Mouse (Mus musculus): ENCODE measurements around the gene Acss3. TPM values are rescaled to one million over a fixed set of nuclear protein-coding genes. Genes with fewer than 3 reads are reported as not detected.

Gene Acss3
- polyA plus RNA-seq (2012; rRNA removed): 0.04 and 0.07 TPM in 2 replicates

GRCm38 (mm10) chr10:107123529-107124335 lies at the start of gene Acss3:
TSS of gene Acss3 (minus strand) at chr10:107123668.
- Histone ChIP-seq H3K4me3 (ENCODE audit: extremely low read depth, insufficient read depth, insufficient read length) (no peak within 1 kb of the TSS), H3K4me1 (ENCODE audit: control insufficient read depth, insufficient read depth, insufficient read length) (no peaks in the 10 kb centered on the region), H3K27me3 (ENCODE audit: control insufficient read depth, insufficient read depth, low read length) (no peaks in the 10 kb centered on the region), H3K27ac (ENCODE audit: insufficient read depth, low read length) (no peak within 1 kb of the TSS), H3K36me3 (ENCODE audit: control insufficient read depth, insufficient read depth, low read length) (no peaks in the 10 kb centered on the region)
- TF ChIP-seq POLR2A (IDR thresholded peaks at IDR 0.05; ENCODE audit: low read depth, low read length): no peak
- no peak for TF ChIP-seq CTCF (IDR thresholded peaks at IDR 0.05; ENCODE audit: extremely low read depth, insufficient read depth, insufficient read length, insufficient replicate concordance)
- no peak for DNase-seq (ENCODE audit: low read depth in 1 of 2, low spot score in 2 of 2)
- WGBS: 6% methylated on average over 17 of the region's 17 CpGs

- no peaks in the 10 kb centered on the region for H3K36me3 ChIP-seq (ENCODE audit: control insufficient read depth, insufficient read depth, low read length)
- DNase-seq (ENCODE audit: low read depth in 1 of 2, low spot score in 2 of 2): no peak
- no peaks in the 10 kb centered on the region for H3K27me3 ChIP-seq (ENCODE audit: control insufficient read depth, insufficient read depth, low read length)
- H3K27ac ChIP-seq (ENCODE audit: insufficient read depth, low read length): no peak overlapping the region
- H3K4me1 ChIP-seq (ENCODE audit: control insufficient read depth, insufficient read depth, insufficient read length): no peaks in the 10 kb centered on the region
- no peak overlapping the region for H3K4me3 ChIP-seq (ENCODE audit: extremely low read depth, insufficient read depth, insufficient read length)
- TF ChIP-seq CTCF (IDR thresholded peaks at IDR 0.05; ENCODE audit: extremely low read depth, insufficient read depth, insufficient read length, insufficient replicate concordance) (no peak), POLR2A (IDR thresholded peaks at IDR 0.05; ENCODE audit: low read depth, low read length) (no peak)
- WGBS: 73% methylated on average over 3 of the region's 3 CpGs
Measured at GRCm38 (mm10) chr10:107172003-107172689, 48.7 kb upstream of the Acss3 start.

- Histone ChIP-seq H3K36me3 (ENCODE audit: control insufficient read depth, insufficient read depth, low read length) (no peaks in the 10 kb centered on the region), H3K27me3 (ENCODE audit: control insufficient read depth, insufficient read depth, low read length) (no peaks in the 10 kb centered on the region), H3K27ac (ENCODE audit: insufficient read depth, low read length) (no peak overlapping the region), H3K4me1 (ENCODE audit: control insufficient read depth, insufficient read depth, insufficient read length) (no peaks in the 10 kb centered on the region), H3K4me3 (ENCODE audit: extremely low read depth, insufficient read depth, insufficient read length) (no peak overlapping the region)
- DNase-seq (ENCODE audit: low read depth in 1 of 2, low spot score in 2 of 2): no peak
- 82% methylated on average over 3 of the region's 3 CpGs for WGBS
- TF ChIP-seq POLR2A (IDR thresholded peaks at IDR 0.05; ENCODE audit: low read depth, low read length) (no peak), CTCF (IDR thresholded peaks at IDR 0.05; ENCODE audit: extremely low read depth, insufficient read depth, insufficient read length, insufficient replicate concordance) (no peak)
Measured at GRCm38 (mm10) chr10:107166486-107166885, 43.0 kb upstream of the Acss3 start.

GRCm38 (mm10) chr10:107148759-107149158 lies 25.3 kb upstream of the Acss3 start:
- WGBS: 94% methylated on average over 1 of the region's 1 CpGs

GRCm38 (mm10) chr10:107144016-107144415 lies 20.5 kb upstream of the Acss3 start:
- Histone ChIP-seq H3K27me3 (ENCODE audit: control insufficient read depth, insufficient read depth, low read length) (no peaks in the 10 kb centered on the region), H3K27ac (ENCODE audit: insufficient read depth, low read length) (no peak overlapping the region), H3K4me3 (ENCODE audit: extremely low read depth, insufficient read depth, insufficient read length) (no peak overlapping the region), H3K36me3 (ENCODE audit: control insufficient read depth, insufficient read depth, low read length) (no peaks in the 10 kb centered on the region), H3K4me1 (ENCODE audit: control insufficient read depth, insufficient read depth, insufficient read length) (no peaks in the 10 kb centered on the region)
- TF ChIP-seq POLR2A (IDR thresholded peaks at IDR 0.05; ENCODE audit: low read depth, low read length) (no peak), CTCF (IDR thresholded peaks at IDR 0.05; ENCODE audit: extremely low read depth, insufficient read depth, insufficient read length, insufficient replicate concordance) (no peak)
- DNase-seq (ENCODE audit: low read depth in 1 of 2, low spot score in 2 of 2): no peak
- 26% methylated on average over 1 of the region's 1 CpGs for WGBS

More at GRCm38 (mm10) chr10:107148759-107149158, 25.3 kb upstream of the Acss3 start:
- Histone ChIP-seq H3K4me3 (ENCODE audit: extremely low read depth, insufficient read depth, insufficient read length) (no peak overlapping the region), H3K27ac (ENCODE audit: insufficient read depth, low read length) (no peak overlapping the region), H3K36me3 (ENCODE audit: control insufficient read depth, insufficient read depth, low read length) (no peaks in the 10 kb centered on the region), H3K4me1 (ENCODE audit: control insufficient read depth, insufficient read depth, insufficient read length) (no peaks in the 10 kb centered on the region), H3K27me3 (ENCODE audit: control insufficient read depth, insufficient read depth, low read length) (no peaks in the 10 kb centered on the region)
- TF ChIP-seq CTCF (IDR thresholded peaks at IDR 0.05; ENCODE audit: extremely low read depth, insufficient read depth, insufficient read length, insufficient replicate concordance) (no peak), POLR2A (IDR thresholded peaks at IDR 0.05; ENCODE audit: low read depth, low read length) (no peak)
- DNase-seq (ENCODE audit: low read depth in 1 of 2, low spot score in 2 of 2): no peak

GRCm38 (mm10) chr10:107142910-107143309 lies 19.4 kb upstream of the Acss3 start:
- H3K36me3 ChIP-seq (ENCODE audit: control insufficient read depth, insufficient read depth, low read length): no peaks in the 10 kb centered on the region
- 71% methylated on average over 1 of the region's 1 CpGs for WGBS
- no peaks in the 10 kb centered on the region for H3K4me1 ChIP-seq (ENCODE audit: control insufficient read depth, insufficient read depth, insufficient read length)
- TF ChIP-seq CTCF (IDR thresholded peaks at IDR 0.05; ENCODE audit: extremely low read depth, insufficient read depth, insufficient read length, insufficient replicate concordance): no peak
- no peak for TF ChIP-seq POLR2A (IDR thresholded peaks at IDR 0.05; ENCODE audit: low read depth, low read length)
- no peak overlapping the region for H3K27ac ChIP-seq (ENCODE audit: insufficient read depth, low read length)
- DNase-seq (ENCODE audit: low read depth in 1 of 2, low spot score in 2 of 2): no peak
- H3K4me3 ChIP-seq (ENCODE audit: extremely low read depth, insufficient read depth, insufficient read length): no peak overlapping the region
- no peaks in the 10 kb centered on the region for H3K27me3 ChIP-seq (ENCODE audit: control insufficient read depth, insufficient read depth, low read length)
